Mouse (Mus musculus): Measurements from ENCODE around the gene Gstp2.
"Not testable (repeated sequence)": the region's sequence is repeated elsewhere in the genome, so short reads cannot be mapped to it uniquely, and the experiment has no call there.

The Gstp2 gene

GRCm38 (mm10) chr19:4070311-4070710 lies 24.5 kb upstream of the Gstp2 start:
- no peak for DNase-seq (ENCODE audit: low spot score)

- DNase-seq (ENCODE audit: low spot score) = no peak
Measured at GRCm38 (mm10) chr19:4068717-4069410, 23.0 kb upstream of the Gstp2 start.

- DNase-seq (ENCODE audit: low spot score) = not testable (repeated sequence)
Measured at GRCm38 (mm10) chr19:4068242-4068641, 22.4 kb upstream of the Gstp2 start.

- no peak for DNase-seq (ENCODE audit: low spot score)
Measured at GRCm38 (mm10) chr19:4066877-4067276, 21.1 kb upstream of the Gstp2 start.

GRCm38 (mm10) chr19:4066280-4066679 lies 20.5 kb upstream of the Gstp2 start:
- no peak for DNase-seq (ENCODE audit: low spot score)

- not testable (repeated sequence) for DNase-seq (ENCODE audit: low spot score)
Measured at GRCm38 (mm10) chr19:4064501-4064900, 18.7 kb upstream of the Gstp2 start.

- DNase-seq (ENCODE audit: low spot score) = not testable (repeated sequence)
Measured at GRCm38 (mm10) chr19:4063357-4063756, 17.5 kb upstream of the Gstp2 start.

- DNase-seq (ENCODE audit: low spot score) = no peak
Measured at GRCm38 (mm10) chr19:4060899-4061465, 15.2 kb upstream of the Gstp2 start.

GRCm38 (mm10) chr19:4060044-4060898 lies 14.4 kb upstream of the Gstp2 start:
- DNase-seq (ENCODE audit: low spot score) = not testable (repeated sequence)

- no peak for DNase-seq (ENCODE audit: low spot score)
Measured at GRCm38 (mm10) chr19:4059069-4059740, 13.4 kb upstream of the Gstp2 start, which contains the start of gene Gstp3. Gstp3 (minus strand) TSS chr19:4059569.

- no peak for DNase-seq (ENCODE audit: low spot score)
Measured at GRCm38 (mm10) chr19:4058581-4058980, 12.8 kb upstream of the Gstp2 start.

- no peak for DNase-seq (ENCODE audit: low spot score)
Measured at GRCm38 (mm10) chr19:4057962-4058361, 12.1 kb upstream of the Gstp2 start.

- DNase-seq (ENCODE audit: low spot score) = no peak
Measured at GRCm38 (mm10) chr19:4057389-4057788, 11.6 kb upstream of the Gstp2 start.

- no peak for DNase-seq (ENCODE audit: low spot score)
Measured at GRCm38 (mm10) chr19:4056727-4057126, 10.9 kb upstream of the Gstp2 start.

GRCm38 (mm10) chr19:4055947-4056693 lies 10.3 kb upstream of the Gstp2 start:
- no peak for DNase-seq (ENCODE audit: low spot score)

- DNase-seq (ENCODE audit: low spot score) = no peak
Measured at GRCm38 (mm10) chr19:4055216-4055946, 9.6 kb upstream of the Gstp2 start.

- DNase-seq (ENCODE audit: low spot score) = no peak
Measured at GRCm38 (mm10) chr19:4054613-4055012, 8.8 kb upstream of the Gstp2 start.

GRCm38 (mm10) chr19:4052516-4053030 lies 6.8 kb upstream of the Gstp2 start:
- no peak for DNase-seq (ENCODE audit: low spot score)

GRCm38 (mm10) chr19:4051741-4052515 lies 6.1 kb upstream of the Gstp2 start:
- DNase-seq (ENCODE audit: low spot score) = peak; percentile 88

GRCm38 (mm10) chr19:4051016-4051415 lies 5.2 kb upstream of the Gstp2 start:
- no peak for DNase-seq (ENCODE audit: low spot score)
